Mouse (Mus musculus) urinary bladder, adult 2 months (tissue): ENCODE measurements around the gene Ak5. TPM values are rescaled to one million over a fixed set of nuclear protein-coding genes. Genes with fewer than 3 reads are reported as not detected.
"Not testable (repeated sequence)": the region's sequence is repeated elsewhere in the genome, so short reads cannot be mapped to it uniquely, and the experiment has no call there.

Source experiments
- DNase-seq: peaks from one replicate; pipeline ENCODE4 v3.0.0; 2022; ENCODE audit warnings: low spot score
- polyA plus RNA-seq: library from polyadenylated mRNA; depleted of rRNA; stranded (reverse); fragments of >200 nt; gene quantifications from 2 replicates; pipeline ENCODE4 v1.2.3, GENCODE M21; 2012

The Ak5 gene
- polyA plus RNA-seq, 1 experiment = 0.92 TPM

DNA sequence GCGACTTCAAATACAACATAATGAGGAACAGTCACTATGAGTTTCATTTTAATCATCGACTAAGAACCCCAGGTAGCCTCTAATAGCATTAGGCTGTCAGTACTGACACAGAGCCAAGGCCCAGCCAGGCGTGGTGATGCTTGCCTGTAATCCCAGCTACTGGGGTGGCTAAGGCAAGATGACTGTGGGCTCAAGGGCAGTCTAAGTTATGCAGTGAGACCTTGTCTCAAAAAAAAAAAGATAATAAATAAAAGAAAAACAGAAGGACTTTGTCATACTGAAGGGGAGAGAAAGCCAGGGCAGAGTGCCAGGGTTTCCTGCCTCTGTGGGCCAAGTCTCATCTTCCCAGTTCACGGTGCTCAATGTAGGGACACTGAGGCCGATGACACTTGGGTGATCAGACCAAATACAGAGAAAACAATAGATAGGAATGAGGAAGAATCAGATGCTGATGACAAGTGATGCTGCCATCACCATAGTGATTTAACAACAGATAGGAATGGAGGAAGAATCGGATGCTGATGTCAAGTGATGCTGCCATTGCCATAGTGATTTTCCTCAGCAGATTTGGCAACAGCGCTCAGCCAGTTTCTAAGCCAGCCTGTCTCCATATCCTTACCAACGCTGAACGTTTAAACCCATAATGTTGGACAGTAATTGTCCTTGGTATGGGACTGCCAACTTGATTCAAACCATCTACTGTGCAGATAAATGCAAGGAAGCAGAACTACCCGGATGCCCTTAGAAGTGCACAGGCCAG is 42.9 kb downstream of the Ak5 start:
- no peak for DNase-seq

DNA sequence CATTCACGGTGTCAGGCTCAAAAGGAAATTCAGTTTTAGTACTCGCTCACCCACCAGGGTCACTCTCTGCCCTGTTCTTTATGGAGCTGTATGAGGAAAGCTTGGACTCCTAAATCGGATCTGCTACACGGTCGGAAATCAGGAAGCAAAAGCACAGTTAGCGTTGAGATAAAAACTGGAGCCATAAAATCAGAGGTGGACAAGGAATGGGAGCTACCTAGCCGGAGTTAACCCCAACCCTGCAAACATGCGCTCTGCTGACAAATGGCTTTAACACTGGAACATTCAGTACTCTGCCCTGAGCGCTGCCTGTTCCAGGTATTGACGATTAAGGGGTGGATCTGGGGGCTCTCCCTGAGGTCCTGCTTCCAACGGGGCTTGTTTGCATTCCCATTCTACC is 47.6 kb downstream of the Ak5 start:
- no peak for DNase-seq

GRCm38 (mm10) chr3:152620058-152620457 is 48.1 kb downstream of the Ak5 start:
- DNase-seq = no peak

DNA sequence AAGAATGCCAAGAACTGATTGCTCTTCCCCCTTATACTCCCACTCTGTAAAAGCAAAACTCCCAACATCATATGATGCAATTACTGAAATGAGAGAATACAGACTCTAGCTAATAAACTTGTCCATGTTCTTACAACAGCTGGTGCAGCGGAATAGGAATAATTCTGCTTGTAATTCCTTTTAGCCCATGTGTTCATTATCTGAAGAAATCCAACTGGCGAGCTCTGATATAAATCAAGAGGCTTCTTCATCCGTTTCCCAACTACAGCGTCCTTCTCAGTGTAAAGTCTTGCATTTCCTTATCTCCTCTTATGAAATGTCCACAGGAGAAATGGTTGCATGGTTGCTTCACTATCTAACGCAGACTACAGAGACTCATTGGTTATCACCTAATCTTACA is 59.1 kb downstream of the Ak5 start:
- DNase-seq = no peak

- DNase-seq = no peak
Measured at GRCm38 (mm10) chr3:152605849-152606248, 62.3 kb downstream of the Ak5 start.

DNA sequence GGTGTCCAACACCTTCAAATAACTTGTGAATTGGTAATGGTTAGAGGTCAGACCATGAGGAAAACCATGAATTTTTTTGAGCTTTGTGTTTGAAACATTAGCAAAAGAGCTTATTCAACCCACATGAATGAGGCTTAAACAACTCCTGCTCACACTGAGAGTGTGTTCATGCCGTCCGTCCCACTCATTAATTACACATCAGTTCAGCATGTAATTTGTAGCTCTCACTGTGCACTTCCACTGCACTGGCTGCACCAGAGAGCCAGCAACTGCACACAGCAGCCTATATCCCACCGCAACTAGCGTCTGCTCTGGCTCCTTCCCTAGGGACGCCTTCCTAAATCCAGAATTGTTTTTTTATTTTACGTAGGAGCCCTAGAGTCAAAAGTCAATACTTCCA is 68.5 kb downstream of the Ak5 start:
- no peak for DNase-seq

DNA sequence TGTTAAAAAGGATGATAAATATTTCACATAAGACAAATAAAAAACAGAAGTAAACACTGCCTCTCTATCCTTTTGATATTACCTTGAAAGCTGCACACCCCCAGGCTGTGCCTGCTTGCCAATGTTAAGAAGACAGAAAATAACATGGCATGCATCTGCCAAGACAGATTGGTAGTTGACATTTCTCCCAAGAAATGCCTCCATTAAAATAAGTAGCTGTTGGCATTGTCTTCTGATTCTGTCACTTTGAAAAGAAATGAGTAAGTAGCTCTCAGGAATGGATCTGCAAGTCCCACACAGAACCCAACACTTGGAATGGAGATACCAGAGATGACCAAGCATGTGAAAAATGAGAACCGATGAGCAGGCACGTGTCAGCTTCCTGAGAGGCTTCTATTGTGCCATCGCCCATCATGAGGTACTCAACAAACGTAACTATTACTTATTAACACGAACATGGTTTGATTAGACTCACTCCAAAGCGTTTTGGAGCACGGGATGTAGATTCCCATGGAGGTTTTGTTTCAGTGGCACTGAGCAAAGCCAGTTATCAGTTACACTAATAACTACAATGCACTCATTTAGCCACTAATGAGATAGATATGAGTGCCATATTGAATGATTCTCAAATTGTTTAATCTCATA is 71.6 kb downstream of the Ak5 start:
- DNase-seq = no peak

DNA sequence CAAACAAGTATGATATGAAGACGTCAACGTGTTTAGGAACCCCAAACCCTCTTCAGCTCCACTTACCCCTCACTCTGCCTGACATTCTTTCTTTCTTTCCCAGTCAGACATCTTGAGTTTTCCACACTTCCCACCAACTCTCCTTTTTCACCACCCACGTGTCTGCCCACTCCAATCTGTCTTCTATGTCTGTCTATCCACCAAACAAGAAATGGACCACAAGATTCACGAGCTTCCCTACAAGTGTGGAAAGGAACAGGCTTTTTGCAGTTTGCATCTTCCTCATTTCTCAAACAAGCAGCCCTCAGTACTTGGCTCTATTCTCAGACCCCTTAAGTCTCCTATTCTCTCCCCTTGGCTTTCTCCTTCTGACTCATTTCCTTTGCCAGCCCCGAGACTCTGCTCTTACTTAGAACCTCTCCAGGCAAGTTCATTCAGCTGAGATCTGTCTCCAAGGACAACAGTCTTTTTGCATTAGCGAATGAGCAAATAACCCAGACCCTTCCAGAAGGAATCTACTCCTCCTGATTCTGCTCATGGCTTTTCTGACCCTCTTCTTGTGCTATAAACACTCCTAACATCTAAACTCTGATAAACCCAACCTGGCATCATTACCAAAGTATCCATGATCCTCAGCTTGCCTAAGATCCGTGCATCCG is 75.3 kb downstream of the Ak5 start:
- DNase-seq = no peak

GRCm38 (mm10) chr3:152590491-152590890 is 77.7 kb downstream of the Ak5 start:
- no peak for DNase-seq

DNA sequence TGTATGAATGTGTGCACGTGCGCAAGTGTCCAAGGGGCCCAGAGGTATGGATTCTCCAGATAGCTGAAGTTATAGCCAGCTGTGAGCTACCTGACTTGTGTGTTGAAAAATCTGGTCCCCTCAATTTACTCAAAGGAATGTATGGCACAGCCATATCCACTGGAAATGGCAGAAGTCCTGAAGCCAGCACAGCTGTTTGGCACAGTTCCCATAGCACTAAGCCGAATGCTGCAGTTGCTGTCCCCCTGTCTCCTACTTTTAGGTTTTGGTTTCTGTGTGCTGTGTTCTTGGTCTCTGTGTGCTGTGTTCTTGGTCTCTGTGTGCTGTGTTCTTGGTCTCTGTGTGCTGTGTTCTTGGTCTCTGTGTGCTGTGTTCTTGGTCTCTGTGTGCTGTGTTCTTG is 79.1 kb downstream of the Ak5 start:
- DNase-seq = not testable (repeated sequence)

- DNase-seq = no peak
Measured at GRCm38 (mm10) chr3:152587007-152587406, 81.2 kb downstream of the Ak5 start.

DNA sequence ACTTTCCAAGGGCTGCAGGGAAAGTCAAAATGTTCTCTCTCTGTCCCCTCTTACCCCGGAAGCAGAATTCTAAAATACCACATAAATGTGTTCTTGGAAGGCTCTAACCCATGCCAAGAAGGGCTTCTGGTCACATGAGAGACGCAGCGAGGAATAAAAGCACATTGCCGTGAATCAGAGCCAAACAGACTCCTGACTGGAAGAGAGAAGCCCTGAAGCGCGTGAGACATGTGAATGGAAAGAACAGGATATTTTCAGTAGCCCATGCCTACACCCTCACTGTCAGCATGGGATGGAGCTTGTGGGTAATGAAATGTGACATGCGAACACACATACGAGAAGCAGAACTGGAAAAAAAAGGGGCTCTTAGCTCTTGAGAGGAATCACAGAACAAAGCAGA is 82.0 kb downstream of the Ak5 start:
- no peak for DNase-seq

GRCm38 (mm10) chr3:152585581-152585980 is 82.6 kb downstream of the Ak5 start:
- no peak for DNase-seq

DNA sequence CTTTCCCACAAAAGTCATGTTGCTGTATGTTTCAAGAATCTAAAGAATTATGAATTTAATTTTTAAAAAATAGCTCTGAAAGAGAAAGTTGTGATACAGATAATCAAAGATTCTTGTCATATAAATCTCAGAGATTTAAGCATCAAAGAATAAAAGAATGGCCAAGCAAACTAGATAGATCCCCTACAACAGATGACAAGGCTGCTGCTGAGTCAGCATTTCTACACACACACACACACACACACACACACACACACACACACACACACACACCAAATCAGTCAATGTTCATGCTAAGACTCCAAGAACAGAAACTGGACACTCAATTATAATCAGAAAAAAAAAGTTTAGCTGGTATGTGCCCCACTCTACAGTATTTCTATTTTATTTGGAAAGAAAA is 85.1 kb downstream of the Ak5 start:
- no peak for DNase-seq

GRCm38 (mm10) chr3:152581853-152582252 is 86.3 kb downstream of the Ak5 start:
- not testable (repeated sequence) for DNase-seq

DNA sequence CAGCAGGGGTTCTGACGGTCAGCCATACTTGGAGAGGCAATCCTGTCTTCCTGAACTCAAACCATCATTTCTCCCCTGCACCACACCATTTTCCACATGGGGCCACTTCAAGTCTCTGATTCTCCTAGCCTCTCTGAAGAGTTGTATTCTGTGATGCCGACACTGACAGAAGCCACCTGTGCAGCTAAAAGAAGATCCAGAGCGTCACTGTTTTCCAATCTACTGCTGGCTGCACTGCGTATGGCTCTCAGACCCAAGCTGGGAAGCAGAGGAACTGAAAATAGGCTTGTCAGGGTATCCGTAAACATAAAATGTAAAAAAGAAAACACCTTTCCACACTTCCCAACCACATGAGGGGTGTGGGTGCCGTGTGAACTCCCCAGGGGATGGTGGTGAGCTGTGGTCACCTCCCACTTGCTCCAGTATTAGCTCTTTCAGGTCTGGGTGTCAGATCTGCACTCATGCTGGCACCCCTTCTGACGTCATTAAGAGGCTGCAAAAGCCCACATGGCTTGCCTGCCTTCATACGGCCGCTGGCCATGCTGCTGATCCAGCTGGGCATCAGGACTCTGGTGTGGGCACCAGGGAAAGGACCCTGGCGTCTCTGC is 88.1 kb downstream of the Ak5 start:
- no peak for DNase-seq

DNA sequence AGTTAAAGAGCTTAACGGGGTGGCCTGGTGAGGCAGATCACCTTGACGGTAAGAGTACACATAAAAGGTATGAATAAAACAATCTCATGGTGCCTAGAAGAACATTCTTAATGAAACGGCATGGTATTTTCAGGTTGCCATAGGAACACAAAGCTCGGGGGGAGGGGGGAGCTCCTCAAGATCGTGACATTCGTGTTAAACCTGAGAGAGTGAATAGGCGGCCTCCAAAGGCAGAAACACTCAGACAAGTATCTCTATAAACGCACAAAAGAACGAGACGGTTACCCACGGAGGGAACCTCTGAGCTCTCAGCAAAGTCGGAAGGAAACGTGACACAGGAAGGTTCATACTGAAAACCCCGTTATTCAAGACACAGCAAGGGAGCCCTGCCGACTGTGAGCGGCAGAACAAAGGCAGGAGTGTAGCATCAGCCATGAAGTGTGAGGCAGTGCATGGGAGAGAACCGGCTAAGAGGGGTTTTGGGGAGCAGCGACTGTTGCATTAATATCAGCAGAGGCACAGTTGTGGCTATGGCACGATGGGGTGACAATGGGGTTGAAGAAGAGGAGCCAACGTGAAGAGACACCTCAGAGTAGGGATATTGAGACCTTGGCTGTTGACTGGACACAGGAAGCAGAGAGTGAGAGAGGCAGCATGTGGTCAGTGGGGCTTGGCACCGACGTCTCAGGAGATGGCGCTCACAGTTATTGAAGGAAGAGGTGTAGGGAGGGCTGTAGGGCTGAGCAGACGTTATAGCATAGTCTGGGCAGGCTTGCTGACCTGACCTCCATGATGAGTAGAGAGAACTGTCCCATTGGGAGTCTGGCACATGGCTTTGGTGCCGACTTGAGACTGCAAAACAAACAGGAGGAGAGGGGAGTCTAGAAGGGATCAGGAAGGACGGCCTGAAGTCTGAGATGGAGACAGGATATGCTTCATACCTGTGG is 89.6 kb downstream of the Ak5 start:
- DNase-seq = no peak

DNA sequence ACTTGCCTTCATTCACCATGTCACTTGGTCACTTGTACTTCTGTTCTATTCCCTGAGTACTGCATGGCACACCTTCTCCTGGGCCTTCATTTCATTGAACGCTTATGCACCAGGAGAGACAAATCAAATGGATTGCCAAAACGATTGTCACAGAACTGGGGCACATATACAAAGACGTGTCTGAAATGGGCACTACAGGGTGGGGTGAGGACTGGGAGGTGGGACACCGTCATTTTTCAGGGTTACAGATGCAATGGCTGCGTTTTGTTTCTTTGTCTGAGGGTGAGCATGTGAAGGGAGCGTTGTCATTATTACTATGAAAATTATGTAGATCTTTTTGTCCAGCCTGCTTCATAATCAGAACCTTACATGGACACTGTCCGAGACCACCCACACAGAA is 90.4 kb downstream of the Ak5 start:
- no peak for DNase-seq

GRCm38 (mm10) chr3:152577273-152577672 is 90.9 kb downstream of the Ak5 start:
- no peak for DNase-seq

DNA sequence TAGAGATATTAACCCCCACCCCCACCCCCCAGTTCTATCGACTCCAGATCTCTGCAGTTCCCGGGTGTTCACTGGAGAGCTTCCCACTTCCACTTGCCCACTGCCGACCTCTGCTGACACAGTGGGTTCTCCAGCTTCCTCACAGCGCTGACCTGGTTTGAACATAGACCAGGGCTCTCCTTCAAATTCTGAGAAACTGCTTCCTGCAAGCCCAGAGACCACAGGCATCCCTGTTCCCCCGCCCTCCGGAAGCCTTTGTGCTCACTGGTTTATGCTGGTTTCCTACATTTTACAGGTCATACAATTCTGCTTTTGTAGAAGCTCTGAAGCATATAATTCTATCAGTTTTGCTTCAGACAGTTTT is 98.9 kb downstream of the Ak5 start:
- DNase-seq = no peak

GRCm38 (mm10) chr3:152568455-152569241 is 99.5 kb downstream of the Ak5 start:
- DNase-seq = no peak
